Mouse (Mus musculus) bone marrow, adult 2 months (tissue): ENCODE data around the gene Gm21188.
"Not testable (repeated sequence)": the region's sequence is repeated elsewhere in the genome, so short reads cannot be mapped to it uniquely, and the experiment has no call there.

Experiments used
- CTCF ChIP-seq: fragments of 200-500 bp; IDR thresholded peaks from 2 replicates; pipeline ENCODE4 v1.5.1; 2011; ENCODE audit warnings: low read length, control low read depth; ENCODE audit not compliant: control insufficient read depth, insufficient read depth
- POLR2A ChIP-seq: fragments of 200-500 bp; IDR thresholded peaks from 2 replicates; pipeline ENCODE4 v1.6.1; 2011; ENCODE audit warnings: low read depth, mild to moderate bottlenecking, control low read depth, low read length, borderline replicate concordance; ENCODE audit not compliant: control insufficient read depth

- not testable (repeated sequence) for TF ChIP-seq POLR2A, CTCF
Measured at GRCm38 (mm10) chr13:120010068-120010467, 41.9 kb downstream of the Gm21188 start.
